Mouse (Mus musculus): ENCODE measurements around the gene Chst11. TPM values are rescaled to one million over a fixed set of nuclear protein-coding genes. Genes with fewer than 3 reads are reported as not detected.

Chst11 gene
- polyA plus RNA-seq, 1 experiment from 2014 or later = 2.0 TPM

DNA sequence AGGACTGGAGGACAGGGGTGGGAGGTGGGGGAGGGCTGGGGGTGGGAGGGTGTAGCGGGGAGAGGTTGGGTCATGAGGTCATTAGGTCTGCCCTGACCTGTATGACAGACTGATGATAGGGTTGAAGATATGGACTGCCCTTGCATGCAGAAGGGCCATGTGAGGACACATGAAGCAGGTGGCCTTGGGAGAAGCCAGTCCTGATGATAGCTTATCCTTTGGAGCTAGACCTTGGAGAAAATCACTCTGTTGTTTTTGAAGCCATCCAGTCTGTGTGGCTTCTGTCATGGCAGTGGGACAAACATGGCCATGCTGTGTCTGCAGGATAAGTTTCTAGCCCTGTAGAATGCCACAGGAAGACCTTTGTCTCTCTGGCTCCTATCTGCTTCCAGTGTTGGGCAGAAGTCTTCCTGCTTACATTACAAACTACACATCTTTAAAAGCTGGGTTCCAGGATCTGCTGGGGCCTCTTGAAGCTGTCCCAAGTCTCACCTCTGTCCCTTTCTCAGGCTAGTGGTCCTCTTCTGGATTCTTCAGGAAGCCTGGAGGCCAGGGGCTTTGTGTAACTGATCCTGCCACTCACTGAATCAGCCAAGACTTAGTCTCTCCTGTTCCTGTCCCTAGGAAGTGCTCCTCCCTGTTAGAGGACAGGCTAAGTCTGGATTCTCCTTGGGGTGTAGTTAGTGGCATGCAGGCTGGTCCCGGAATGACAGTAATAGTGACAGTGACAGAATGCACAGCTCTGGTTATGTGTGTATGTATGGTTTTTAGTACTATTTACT is 58.4 kb downstream of the Chst11 start:
- peaks cover 15% of the 10 kb centered on the region; the same call in 1 of the 2 replicates for H3K4me1 ChIP-seq (replicated peaks; ENCODE audit: control insufficient read depth, insufficient read depth, low read length)
- no peaks in the 10 kb centered on the region for H3K27me3 ChIP-seq (replicated peaks; ENCODE audit: control insufficient read depth, insufficient read depth, low read length)
- no peak overlapping the region for H3K4me3 ChIP-seq (ENCODE audit: low read depth, low read length)
- 57% methylated on average over 2 of the region's 2 CpGs for WGBS
- H3K4me2 ChIP-seq (ENCODE audit: low read length) = no peak overlapping the region
- H3K36me3 ChIP-seq (ENCODE audit: control insufficient read depth, insufficient read depth, low read length) = no peaks in the 10 kb centered on the region
- H3K27ac ChIP-seq (ENCODE audit: low read depth) = no peak overlapping the region
- no peak for DNase-seq (ENCODE audit: low spot score)
- no peak overlapping the region for H3K9ac ChIP-seq (ENCODE audit: low read length)
- no peaks in the 10 kb centered on the region for H3K9me3 ChIP-seq (ENCODE audit: control insufficient read depth, low read length)
- no peak for ATAC-seq (replicated peaks; ENCODE audit: low FRiP score, low TSS enrichment, low read depth)

DNA sequence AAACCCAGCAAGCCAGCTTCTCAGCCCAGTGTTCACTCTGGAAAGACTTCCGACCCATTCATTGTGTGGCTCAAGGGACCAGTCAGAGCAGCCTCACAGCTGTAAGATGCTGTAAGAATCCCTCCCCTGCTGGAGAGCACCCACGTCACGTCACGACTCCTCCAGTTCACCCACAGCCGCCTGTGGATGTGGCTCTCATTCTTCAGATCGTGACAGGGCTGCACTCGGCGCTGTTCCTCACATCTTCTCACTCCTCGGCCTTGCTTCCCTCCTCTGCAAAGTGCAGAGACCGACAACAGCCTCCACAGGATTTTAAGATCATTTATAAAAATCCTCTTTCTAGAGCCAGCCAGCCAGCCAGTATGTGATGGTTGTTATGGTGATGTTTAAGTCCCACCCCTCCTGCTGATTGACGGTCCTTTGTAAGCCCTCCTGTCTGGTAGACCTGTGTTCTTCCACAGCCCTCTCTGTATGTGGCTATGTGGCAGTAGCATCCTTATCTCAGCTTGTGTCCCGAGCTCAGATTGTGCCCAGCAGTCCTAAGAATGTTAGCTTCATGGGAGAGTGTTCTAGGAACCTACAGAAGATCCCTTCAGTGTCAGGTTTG is 64.0 kb downstream of the Chst11 start:
- no peak for ATAC-seq (replicated peaks; ENCODE audit: low FRiP score, low TSS enrichment, low read depth)
- Histone ChIP-seq H3K36me3 (ENCODE audit: control insufficient read depth, insufficient read depth, low read length) (no peaks in the 10 kb centered on the region), H3K4me1 (replicated peaks; ENCODE audit: control insufficient read depth, insufficient read depth, low read length) (no peaks in the 10 kb centered on the region), H3K4me2 (ENCODE audit: low read length) (no peak overlapping the region), H3K27me3 (replicated peaks; ENCODE audit: control insufficient read depth, insufficient read depth, low read length) (no peaks in the 10 kb centered on the region), H3K9me3 (ENCODE audit: control insufficient read depth, low read length) (no peaks in the 10 kb centered on the region), H3K9ac (ENCODE audit: low read length) (no peak overlapping the region), H3K27ac (ENCODE audit: low read depth) (no peak overlapping the region), H3K4me3 (ENCODE audit: low read depth, low read length) (no peak overlapping the region)
- no peak for DNase-seq (ENCODE audit: low spot score)
- 53% methylated on average over 12 of the region's 12 CpGs for WGBS

- Histone ChIP-seq H3K36me3 (ENCODE audit: control insufficient read depth, insufficient read depth, low read length) (no peaks in the 10 kb centered on the region), H3K4me3 (ENCODE audit: low read depth, low read length) (no peak overlapping the region), H3K4me1 (replicated peaks; ENCODE audit: control insufficient read depth, insufficient read depth, low read length) (no peaks in the 10 kb centered on the region), H3K9ac (ENCODE audit: low read length) (no peak overlapping the region), H3K27me3 (replicated peaks; ENCODE audit: control insufficient read depth, insufficient read depth, low read length) (no peaks in the 10 kb centered on the region), H3K9me3 (ENCODE audit: control insufficient read depth, low read length) (no peaks in the 10 kb centered on the region), H3K27ac (ENCODE audit: low read depth) (no peak overlapping the region), H3K4me2 (ENCODE audit: low read length) (no peak overlapping the region)
- no peak for DNase-seq (ENCODE audit: low spot score)
- WGBS = 87% methylated on average over 10 of the region's 10 CpGs
- no peak for ATAC-seq (replicated peaks; ENCODE audit: low FRiP score, low TSS enrichment, low read depth)
Measured at GRCm38 (mm10) chr10:83053886-83054550, 68.7 kb downstream of the Chst11 start.

DNA sequence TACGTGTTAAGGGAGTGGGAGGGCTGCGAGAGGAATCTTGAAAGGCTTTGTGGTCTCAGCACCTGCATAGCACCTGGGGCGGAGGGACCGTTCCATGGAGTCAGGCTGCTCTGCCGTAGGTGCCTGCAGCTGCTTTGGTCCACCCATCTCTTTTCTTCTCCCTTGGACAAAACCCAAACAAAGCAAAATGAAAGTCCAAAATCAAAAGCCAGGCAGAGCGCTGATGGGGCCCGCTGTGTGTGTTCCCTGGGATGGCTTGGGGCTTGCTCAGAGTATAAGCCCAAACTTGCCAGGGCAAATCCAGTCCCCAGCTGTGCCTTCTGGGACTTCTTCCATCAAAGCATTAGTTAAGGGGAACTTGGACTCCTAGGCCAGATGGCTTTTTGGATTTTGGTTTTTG is 71.0 kb downstream of the Chst11 start:
- Histone ChIP-seq H3K9me3 (ENCODE audit: control insufficient read depth, low read length) (no peaks in the 10 kb centered on the region), H3K27me3 (replicated peaks; ENCODE audit: control insufficient read depth, insufficient read depth, low read length) (no peaks in the 10 kb centered on the region), H3K27ac (ENCODE audit: low read depth) (no peak overlapping the region), H3K4me3 (ENCODE audit: low read depth, low read length) (no peak overlapping the region), H3K9ac (ENCODE audit: low read length) (no peak overlapping the region), H3K4me2 (ENCODE audit: low read length) (no peak overlapping the region), H3K36me3 (ENCODE audit: control insufficient read depth, insufficient read depth, low read length) (no peaks in the 10 kb centered on the region), H3K4me1 (replicated peaks; ENCODE audit: control insufficient read depth, insufficient read depth, low read length) (no peaks in the 10 kb centered on the region)
- ATAC-seq (replicated peaks; ENCODE audit: low FRiP score, low TSS enrichment, low read depth) (no peak), DNase-seq (ENCODE audit: low spot score) (no peak)
- 77% methylated on average over 7 of the region's 7 CpGs for WGBS

DNA sequence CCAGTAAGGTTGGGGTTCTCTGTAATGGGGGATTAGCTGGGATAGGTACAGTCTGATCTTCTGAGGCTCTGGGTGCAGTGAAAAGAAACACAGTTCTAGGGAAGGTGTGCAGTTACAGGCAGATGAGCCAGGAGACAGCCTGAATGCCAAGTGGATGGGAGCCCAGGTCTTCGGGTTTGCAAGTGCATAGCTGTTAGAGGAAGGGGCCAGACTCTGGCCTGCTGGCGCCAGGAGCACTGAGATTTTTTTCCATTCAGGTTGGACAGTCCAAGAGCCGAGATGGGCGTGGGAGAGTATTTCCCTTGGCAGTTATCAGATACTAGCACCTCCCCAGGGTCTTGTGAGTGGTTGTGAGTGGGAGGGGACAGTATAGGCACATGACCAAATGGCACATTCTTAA is 71.6 kb downstream of the Chst11 start:
- no peak overlapping the region for H3K9ac ChIP-seq (ENCODE audit: low read length)
- H3K9me3 ChIP-seq (ENCODE audit: control insufficient read depth, low read length) = no peaks in the 10 kb centered on the region
- DNase-seq (ENCODE audit: low spot score) = no peak
- H3K36me3 ChIP-seq (ENCODE audit: control insufficient read depth, insufficient read depth, low read length) = no peaks in the 10 kb centered on the region
- no peak overlapping the region for H3K4me3 ChIP-seq (ENCODE audit: low read depth, low read length)
- H3K4me1 ChIP-seq (replicated peaks; ENCODE audit: control insufficient read depth, insufficient read depth, low read length) = no peaks in the 10 kb centered on the region
- no peak overlapping the region for H3K27ac ChIP-seq (ENCODE audit: low read depth)
- no peak overlapping the region for H3K4me2 ChIP-seq (ENCODE audit: low read length)
- WGBS = 80% methylated on average over 4 of the region's 4 CpGs
- no peaks in the 10 kb centered on the region for H3K27me3 ChIP-seq (replicated peaks; ENCODE audit: control insufficient read depth, insufficient read depth, low read length)
- no peak for ATAC-seq (replicated peaks; ENCODE audit: low FRiP score, low TSS enrichment, low read depth)

GRCm38 (mm10) chr10:83060066-83060782 is 74.9 kb downstream of the Chst11 start:
- ATAC-seq (replicated peaks; ENCODE audit: low FRiP score, low TSS enrichment, low read depth) = no peak

DNA sequence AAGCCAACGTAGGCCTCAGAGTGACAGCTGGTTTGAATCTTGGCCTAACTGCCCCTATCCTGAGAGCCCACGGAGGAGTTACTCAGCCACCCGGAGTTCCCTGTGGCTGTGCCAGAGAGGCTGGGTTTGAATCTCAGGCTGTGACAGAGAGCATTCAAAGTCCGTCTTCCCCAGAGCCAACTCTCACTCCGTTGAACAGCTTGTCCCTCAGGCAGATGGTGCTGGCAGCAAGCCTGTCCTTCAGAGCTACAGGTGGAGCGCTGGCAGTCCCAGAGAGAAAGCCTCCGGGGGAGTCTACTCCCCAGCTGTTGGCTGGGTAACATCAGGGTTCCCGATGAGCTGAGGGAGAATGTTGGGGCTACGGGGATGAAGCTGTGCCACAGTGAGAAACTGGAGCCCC is 77.0 kb downstream of the Chst11 start:
- H3K9me3 ChIP-seq (ENCODE audit: control insufficient read depth, low read length) = no peaks in the 10 kb centered on the region
- no peak overlapping the region for H3K9ac ChIP-seq (ENCODE audit: low read length)
- no peak overlapping the region for H3K4me2 ChIP-seq (ENCODE audit: low read length)
- H3K4me1 ChIP-seq (replicated peaks; ENCODE audit: control insufficient read depth, insufficient read depth, low read length) = no peaks in the 10 kb centered on the region
- WGBS = 82% methylated on average over 9 of the region's 9 CpGs
- DNase-seq (ENCODE audit: low spot score) = no peak
- no peak overlapping the region for H3K27ac ChIP-seq (ENCODE audit: low read depth)
- no peak for ATAC-seq (replicated peaks; ENCODE audit: low FRiP score, low TSS enrichment, low read depth)
- no peak overlapping the region for H3K4me3 ChIP-seq (ENCODE audit: low read depth, low read length)
- H3K27me3 ChIP-seq (replicated peaks; ENCODE audit: control insufficient read depth, insufficient read depth, low read length) = no peaks in the 10 kb centered on the region
- H3K36me3 ChIP-seq (ENCODE audit: control insufficient read depth, insufficient read depth, low read length) = no peaks in the 10 kb centered on the region

More at GRCm38 (mm10) chr10:83060066-83060782, 74.9 kb downstream of the Chst11 start:
- WGBS = 27% methylated on average over 12 of the region's 12 CpGs
- Histone ChIP-seq H3K27ac (ENCODE audit: low read depth) (no peak overlapping the region), H3K36me3 (ENCODE audit: control insufficient read depth, insufficient read depth, low read length) (no peaks in the 10 kb centered on the region), H3K4me1 (replicated peaks; ENCODE audit: control insufficient read depth, insufficient read depth, low read length) (no peaks in the 10 kb centered on the region), H3K9me3 (ENCODE audit: control insufficient read depth, low read length) (no peaks in the 10 kb centered on the region), H3K27me3 (replicated peaks; ENCODE audit: control insufficient read depth, insufficient read depth, low read length) (no peaks in the 10 kb centered on the region), H3K9ac (ENCODE audit: low read length) (no peak overlapping the region), H3K4me3 (ENCODE audit: low read depth, low read length) (no peak overlapping the region), H3K4me2 (ENCODE audit: low read length) (no peak overlapping the region)
- no peak for DNase-seq (ENCODE audit: low spot score)

- Histone ChIP-seq H3K36me3 (ENCODE audit: control insufficient read depth, insufficient read depth, low read length) (no peaks in the 10 kb centered on the region), H3K27me3 (replicated peaks; ENCODE audit: control insufficient read depth, insufficient read depth, low read length) (no peaks in the 10 kb centered on the region), H3K9me3 (ENCODE audit: control insufficient read depth, low read length) (no peaks in the 10 kb centered on the region), H3K27ac (ENCODE audit: low read depth) (no peak overlapping the region), H3K9ac (ENCODE audit: low read length) (no peak overlapping the region), H3K4me1 (replicated peaks; ENCODE audit: control insufficient read depth, insufficient read depth, low read length) (no peaks in the 10 kb centered on the region), H3K4me2 (ENCODE audit: low read length) (no peak overlapping the region), H3K4me3 (ENCODE audit: low read depth, low read length) (no peak overlapping the region)
- 88% methylated on average over 5 of the region's 5 CpGs for WGBS
- DNase-seq (ENCODE audit: low spot score) (no peak), ATAC-seq (replicated peaks; ENCODE audit: low FRiP score, low TSS enrichment, low read depth) (no peak)
Measured at GRCm38 (mm10) chr10:83064796-83065195, 79.5 kb downstream of the Chst11 start.

Data from intestine, embryonic 14.5 days (tissue).